Mouse (Mus musculus): Measurements from ENCODE around the gene Speer4e. TPM values are rescaled to one million over a fixed set of nuclear protein-coding genes. Genes with fewer than 3 reads are reported as not detected.
"Not testable (repeated sequence)": the region's sequence is repeated elsewhere in the genome, so short reads cannot be mapped to it uniquely, and the experiment has no call there.

The Speer4e gene
- total RNA-seq (2021), result not detected
- long read RNA-seq, experiment 1, result 0 reads
- long read RNA-seq, experiment 2, result 0 reads

- not testable (repeated sequence) for DNase-seq
Measured at GRCm38 (mm10) chr5:14938329-14938728, at the start of gene Speer4e. Gene Speer4e (minus strand): TSS chr5:14938429.

DNA sequence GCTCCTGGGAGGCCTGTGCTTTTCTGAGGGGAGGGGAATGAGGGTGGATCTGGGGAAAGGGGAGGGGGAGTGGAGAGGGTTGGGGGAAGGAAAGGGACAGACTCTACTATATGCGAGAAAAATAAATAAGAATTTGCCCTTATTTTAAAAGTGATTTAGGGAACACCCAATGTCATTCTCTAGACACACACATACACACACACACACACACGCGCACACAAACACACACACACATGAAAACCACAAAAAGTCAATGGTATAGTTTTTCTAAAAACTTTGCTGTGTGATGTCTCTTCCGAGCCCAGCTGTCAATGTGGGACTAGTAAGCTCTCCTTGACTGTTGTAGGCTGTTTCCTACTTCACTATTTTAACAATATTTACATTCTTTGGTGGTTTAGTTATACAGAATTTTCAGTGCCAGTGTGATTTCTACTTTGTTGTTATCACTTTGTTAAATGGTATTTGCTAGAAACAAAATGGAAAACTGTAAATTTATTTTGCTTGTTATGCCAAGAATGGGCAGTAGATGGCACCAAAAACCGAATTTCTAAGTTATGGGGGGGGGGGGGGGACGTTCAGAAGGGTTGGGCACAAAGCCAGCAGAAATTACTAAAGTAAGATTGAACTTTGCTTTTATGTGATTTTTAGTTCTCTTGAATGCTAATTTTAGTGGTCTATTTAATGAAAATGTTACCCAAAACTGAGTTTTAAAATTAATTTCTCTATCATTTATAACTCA lies 48.6 kb upstream of the Speer4e start:
- not testable (repeated sequence) for DNase-seq

DNA sequence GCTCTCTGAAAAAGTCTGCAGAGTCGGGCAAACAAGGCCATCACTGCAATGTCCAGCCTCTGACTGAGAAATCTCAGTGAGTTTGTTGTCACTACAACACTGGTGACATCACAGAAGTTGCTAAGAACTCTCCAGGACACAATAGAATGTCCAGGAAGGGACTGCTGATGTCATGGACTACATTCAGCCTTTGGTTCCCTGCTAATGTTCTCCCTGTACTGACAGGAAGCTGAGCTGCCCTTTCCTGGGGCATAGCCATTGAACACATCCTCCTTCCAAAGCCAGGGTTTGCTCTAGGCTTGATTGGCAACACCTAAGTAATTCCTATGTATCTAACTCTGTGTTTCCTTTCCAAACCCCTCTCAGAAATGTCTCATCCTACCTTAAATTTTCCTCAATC lies 40.6 kb upstream of the Speer4e start, which contains the start of gene Gm10354:
Gm10354 (minus strand) TSS at position 101 of the 400 bp plus-strand sequence.
- not testable (repeated sequence) for DNase-seq

GRCm38 (mm10) chr5:14977368-14977767 lies 39.1 kb upstream of the Speer4e start:
- DNase-seq, result not testable (repeated sequence)

DNA sequence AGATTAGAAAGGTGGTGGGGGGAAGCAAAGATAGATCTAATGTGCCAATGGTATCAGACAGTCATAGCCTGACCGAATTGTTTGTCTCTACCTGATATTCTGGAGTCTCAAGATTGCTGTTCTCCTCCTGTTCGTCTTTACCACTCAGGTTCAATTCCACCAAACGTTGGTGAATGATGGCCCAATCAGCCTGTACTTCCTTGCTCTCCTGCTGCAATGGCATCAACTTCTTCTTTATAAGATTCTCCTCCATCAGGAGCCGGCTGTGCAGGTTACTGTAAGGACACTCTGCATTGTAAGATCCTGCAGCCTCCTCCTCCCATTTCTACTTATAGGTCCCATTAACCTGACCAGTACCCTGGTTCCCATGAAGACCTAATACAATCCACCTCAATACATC lies 37.1 kb upstream of the Speer4e start:
- not testable (repeated sequence) for DNase-seq

DNA sequence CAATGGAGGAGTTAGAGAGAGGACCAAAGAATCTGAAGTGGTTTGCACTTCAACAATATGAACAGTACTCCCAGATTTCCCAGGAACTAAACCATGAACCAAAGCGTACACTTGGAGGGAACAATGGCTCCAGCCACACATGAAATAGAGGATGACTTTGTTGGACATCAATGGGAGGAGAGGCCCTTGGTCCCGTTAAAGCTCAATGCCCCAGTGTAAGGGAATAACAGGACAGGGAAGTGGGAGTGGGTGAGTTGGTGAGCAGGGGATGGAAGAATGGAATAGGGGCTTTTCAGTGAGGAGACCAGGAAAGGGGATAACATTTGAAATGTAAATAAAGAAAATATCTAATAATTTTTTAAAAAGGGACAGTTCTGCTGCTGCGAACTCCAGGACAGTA lies 34.6 kb upstream of the Speer4e start:
- DNase-seq, result not testable (repeated sequence)

GRCm38 (mm10) chr5:14963821-14964220 lies 25.6 kb upstream of the Speer4e start:
- DNase-seq, result peak in 1 of 2 experiments; percentile 1

- not testable (repeated sequence) for DNase-seq
Measured at GRCm38 (mm10) chr5:14961502-14961901, 23.3 kb upstream of the Speer4e start.

DNA sequence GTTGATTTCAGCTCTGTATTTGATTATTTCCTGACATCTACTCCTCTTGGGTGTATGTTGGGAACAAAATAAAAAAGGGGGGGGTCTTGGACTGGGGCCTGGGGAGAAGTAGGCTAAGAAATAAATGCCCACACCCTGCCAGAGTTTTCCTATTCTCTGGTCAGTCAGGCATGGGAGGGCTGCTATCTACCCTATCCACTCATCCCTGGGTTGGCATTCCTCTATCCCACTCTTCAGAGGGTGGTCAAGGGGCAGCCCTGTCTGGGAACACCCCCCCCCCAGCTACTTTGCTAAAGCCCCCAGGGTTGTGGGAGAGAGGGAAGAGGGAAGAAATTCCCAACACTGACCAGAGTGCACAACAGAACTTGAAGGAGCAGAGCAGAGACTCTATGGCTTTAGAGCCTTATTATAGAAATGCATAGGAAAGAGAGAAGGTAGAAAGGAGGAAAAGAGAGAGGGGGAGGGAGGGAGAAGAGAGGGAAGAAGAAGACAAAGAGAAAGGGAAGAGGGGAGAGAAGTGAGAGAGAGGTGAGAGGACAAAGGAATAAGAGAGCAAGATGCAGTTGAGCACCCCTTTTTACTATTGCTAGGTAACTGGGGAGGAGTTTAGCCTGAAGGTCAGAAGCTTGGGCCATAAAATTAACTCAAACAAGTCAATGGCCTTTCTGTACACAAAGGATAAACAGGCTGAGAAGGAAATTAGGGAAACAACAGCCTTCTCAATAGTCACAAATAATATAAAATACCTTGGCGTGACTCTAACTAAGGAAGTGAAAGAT lies 17.9 kb upstream of the Speer4e start:
- DNase-seq, result not testable (repeated sequence)

- DNase-seq, result not testable (repeated sequence)
Measured at GRCm38 (mm10) chr5:14953587-14953986, 15.4 kb upstream of the Speer4e start.

- DNase-seq, result not testable (repeated sequence)
Measured at GRCm38 (mm10) chr5:14952749-14953148, 14.5 kb upstream of the Speer4e start.

DNA sequence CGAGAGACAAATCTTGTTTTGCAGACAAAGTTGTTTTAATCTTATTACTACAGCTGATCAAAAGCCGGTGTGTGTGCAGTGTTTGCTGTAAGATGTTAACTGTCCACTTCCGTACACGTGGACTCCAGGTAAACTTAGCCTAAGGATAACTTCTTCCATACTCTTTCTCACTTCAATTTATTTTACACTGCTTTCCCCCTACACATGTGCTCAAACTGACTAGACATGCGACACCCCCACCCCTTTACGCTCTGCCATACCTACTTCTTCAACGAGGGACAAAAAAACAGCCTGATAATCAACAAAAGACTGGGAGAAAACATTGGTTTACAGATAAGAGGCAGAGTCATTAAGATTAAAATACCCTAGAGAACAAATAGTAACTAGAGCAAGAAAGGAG lies 13.6 kb upstream of the Speer4e start:
- DNase-seq, result not testable (repeated sequence)

GRCm38 (mm10) chr5:14947482-14948198 lies 9.4 kb upstream of the Speer4e start:
- not testable (repeated sequence) for DNase-seq

DNA sequence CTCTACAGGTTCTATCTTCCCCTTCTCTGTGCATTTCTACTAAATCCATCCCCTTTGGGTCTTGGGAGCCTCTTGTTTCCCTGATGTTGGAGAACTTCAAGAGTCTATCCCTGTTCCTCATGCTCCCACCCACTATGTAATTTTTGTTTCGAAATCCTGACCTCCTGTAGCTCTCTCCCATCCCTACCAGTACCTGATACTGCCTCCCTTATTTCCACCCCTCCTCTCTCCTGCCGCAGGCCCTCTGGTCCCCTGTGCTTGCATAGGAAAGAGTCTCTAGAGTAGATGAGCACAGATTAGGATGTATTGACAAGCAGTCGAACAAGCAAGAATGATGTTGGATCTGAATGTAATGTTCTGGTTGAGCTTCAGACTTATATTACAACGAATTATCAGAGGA lies 7.3 kb upstream of the Speer4e start:
- DNase-seq, result not testable (repeated sequence)

- DNase-seq, result not testable (repeated sequence)
Measured at GRCm38 (mm10) chr5:14941043-14941442, 2.8 kb upstream of the Speer4e start.

GRCm38 (mm10) chr5:14933721-14934120 lies 4.5 kb downstream of the Speer4e start:
- not testable (repeated sequence) for DNase-seq

- DNase-seq, result not testable (repeated sequence)
Measured at GRCm38 (mm10) chr5:14927047-14927446, 11.2 kb downstream of the Speer4e start.

GRCm38 (mm10) chr5:14914799-14915198 lies 23.4 kb downstream of the Speer4e start, which contains the start of gene Gm9758:
Gene Gm9758 (minus strand): TSS chr5:14914899.
- not testable (repeated sequence) for DNase-seq

DNA sequence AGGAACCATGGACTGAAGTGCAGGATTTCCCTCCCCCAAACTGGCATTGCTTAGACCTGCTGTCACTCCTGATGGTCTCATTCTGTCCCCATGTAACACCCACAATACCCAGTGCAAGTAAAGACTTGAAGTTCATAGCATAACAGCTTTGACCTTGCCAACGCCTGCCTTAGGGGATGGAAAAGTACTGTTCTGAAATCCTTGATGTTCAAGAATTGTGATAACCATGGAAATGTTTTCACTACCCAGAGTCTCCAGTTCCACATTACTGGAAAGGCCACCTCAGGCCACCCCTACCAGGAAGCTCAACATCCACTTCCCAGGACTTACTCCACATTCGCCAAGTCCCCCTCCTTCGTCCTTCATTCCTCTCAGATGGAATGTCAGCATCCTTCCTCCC lies 23.9 kb downstream of the Speer4e start:
- peak in 1 of 2 experiments; percentile 1 for DNase-seq

- DNase-seq, result not testable (repeated sequence)
Measured at GRCm38 (mm10) chr5:14903539-14903938, 34.7 kb downstream of the Speer4e start.

GRCm38 (mm10) chr5:14892242-14892641 lies 46.0 kb downstream of the Speer4e start:
- DNase-seq, result no peak

- DNase-seq, result not testable (repeated sequence)
Measured at GRCm38 (mm10) chr5:14885291-14885690, 52.9 kb downstream of the Speer4e start.

All from adrenal gland, postnatal 36 days (tissue).